Mouse (Mus musculus) MEL (cell line): ENCODE measurements around the gene Ldhb. TPM values are rescaled to one million over a fixed set of nuclear protein-coding genes. Genes with fewer than 3 reads are reported as not detected.

Experiments used
- DNase-seq: peaks from one replicate; pipeline ENCODE4 v3.0.0; 2011; ENCODE audit warnings: low read depth, low spot score
- H3K27ac ChIP-seq: 2 replicates; pipeline ENCODE4 v1.5.1; 2012; ENCODE audit warnings: low read depth, mild to moderate bottlenecking, control low read depth, low read length, moderate library complexity; ENCODE audit not compliant: control insufficient read depth
- H3K27me3 ChIP-seq, 2 experiments: fragments of 150-350 bp in 1 of 2; sonication (generic) in 1 of 2; 2 replicates each; pipeline ENCODE4 v1.6.1; 2012; ENCODE audit warnings: low read length in 2 of 2, mild to moderate bottlenecking in 2 of 2, improper control_type of control experiment in 1 of 2, moderate library complexity in 1 of 2; ENCODE audit not compliant: insufficient read depth in 2 of 2, control insufficient read depth in 1 of 2
- H3K36me3 ChIP-seq, 2 experiments: 2 replicates each; pipeline ENCODE4 v1.6.1; 2012 to 2014; ENCODE audit warnings: low read length in 2 of 2, improper control_type of control experiment in 1 of 2, inconsistent platforms in 1 of 2, mild to moderate bottlenecking in 1 of 2; ENCODE audit not compliant: insufficient read depth in 2 of 2, control insufficient read depth in 1 of 2
- H3K4me1 ChIP-seq, 2 experiments: fragments of 150-350 bp in 1 of 2; sonication (generic) in 1 of 2; 2 replicates each; pipeline ENCODE4 v1.6.1; 2012; ENCODE audit warnings: low read length in 2 of 2, improper control_type of control experiment in 1 of 2, mild to moderate bottlenecking in 1 of 2; ENCODE audit not compliant: insufficient read depth in 2 of 2, control insufficient read depth in 1 of 2
- H3K4me3 ChIP-seq, 2 experiments: fragments of 150-350 bp in 1 of 2; sonication (generic) in 1 of 2; 2 replicates each; pipeline ENCODE4 v1.5.1; 2012; ENCODE audit warnings: low read depth in 2 of 2, low read length in 2 of 2, mild to moderate bottlenecking in 2 of 2, moderate library complexity in 2 of 2, control low read depth in 1 of 2, improper control_type of control experiment in 1 of 2; ENCODE audit not compliant: control insufficient read depth in 1 of 2, insufficient read depth in 1 of 2
- H3K79me2 ChIP-seq: 2 replicates; pipeline ENCODE4 v1.6.1; 2012; ENCODE audit warnings: mild to moderate bottlenecking, low read length, moderate library complexity; ENCODE audit not compliant: control insufficient read depth, poor library complexity, insufficient read depth
- H3K9ac ChIP-seq: 2 replicates; pipeline ENCODE4 v1.6.1; 2012; ENCODE audit warnings: low read depth, mild to moderate bottlenecking, control low read depth, low read length, moderate library complexity; ENCODE audit not compliant: control insufficient read depth, poor library complexity, severe bottlenecking
- H3K9me3 ChIP-seq: fragments of 150-350 bp; sonication (generic); replicated peaks from 2 replicates; pipeline ENCODE4 v1.6.1; 2012; ENCODE audit warnings: mild to moderate bottlenecking, low read length, improper control_type of control experiment, moderate library complexity; ENCODE audit not compliant: insufficient read depth
- BHLHE40 ChIP-seq: IDR thresholded peaks from 2 replicates; pipeline ENCODE4 v1.6.1; 2012; ENCODE audit warnings: low read depth, mild to moderate bottlenecking, inconsistent platforms, low read length, improper control_type of control experiment, borderline replicate concordance
- CHD2 ChIP-seq: IDR thresholded peaks from 2 replicates; pipeline ENCODE4 v1.6.1; 2011; ENCODE audit warnings: low read length, improper control_type of control experiment
- CTCF ChIP-seq, 3 experiments: IDR thresholded peaks in 2 of 3; conservative IDR thresholded peaks in 1 of 3; 2 replicates each; pipeline ENCODE4 v1.5.1; 2011 to 2012; ENCODE audit warnings: low read length in 3 of 3, low read depth in 2 of 3, mild to moderate bottlenecking in 2 of 3, improper control_type of control experiment in 1 of 3, inconsistent platforms in 1 of 3, mixed read lengths in 1 of 3, moderate library complexity in 1 of 3; ENCODE audit not compliant: control insufficient read depth in 1 of 3, insufficient read depth in 1 of 3, poor library complexity in 1 of 3, severe bottlenecking in 1 of 3
- ELF1 ChIP-seq: IDR thresholded peaks from 2 replicates; pipeline ENCODE4 v1.6.1; 2014; ENCODE audit warnings: low read depth, mild to moderate bottlenecking, inconsistent platforms, low read length, improper control_type of control experiment, moderate library complexity
- EP300 ChIP-seq, 2 experiments: IDR thresholded peaks; 2 replicates each; pipeline ENCODE4 v1.6.1; 2011; ENCODE audit warnings: improper control_type of control experiment in 2 of 2, low read length in 2 of 2, low read depth in 1 of 2, mild to moderate bottlenecking in 1 of 2
- GATA1 ChIP-seq: IDR thresholded peaks from 2 replicates; pipeline ENCODE4 v1.6.1; 2011; ENCODE audit warnings: low read depth, low read length, improper control_type of control experiment
- MAZ ChIP-seq: IDR thresholded peaks from 2 replicates; pipeline ENCODE4 v1.6.1; 2012; ENCODE audit warnings: low read depth, mild to moderate bottlenecking, inconsistent platforms, low read length, improper control_type of control experiment
- MEF2A ChIP-seq: IDR thresholded peaks from 2 replicates; pipeline ENCODE4 v1.6.1; 2014; ENCODE audit warnings: low read depth, mild to moderate bottlenecking, inconsistent platforms, low read length, improper control_type of control experiment; ENCODE audit not compliant: poor library complexity, insufficient replicate concordance, severe bottlenecking; ENCODE audit errors: extremely low read depth
- MXI1 ChIP-seq: IDR thresholded peaks from 2 replicates; pipeline ENCODE4 v1.6.1; 2011; ENCODE audit warnings: mild to moderate bottlenecking, low read depth, low read length, improper control_type of control experiment
- NRF1 ChIP-seq: IDR thresholded peaks from 2 replicates; pipeline ENCODE4 v1.6.1; 2014; ENCODE audit warnings: low read depth, mild to moderate bottlenecking, inconsistent platforms, low read length, improper control_type of control experiment, moderate library complexity; ENCODE audit not compliant: poor library complexity, insufficient read depth, severe bottlenecking
- POLR2AphosphoS2 ChIP-seq: IDR thresholded peaks from 2 replicates; pipeline ENCODE4 v1.6.1; 2011; ENCODE audit warnings: low read length, improper control_type of control experiment
- SIN3A ChIP-seq: IDR thresholded peaks from 2 replicates; pipeline ENCODE4 v1.6.1; 2012; ENCODE audit warnings: low read length, improper control_type of control experiment, inconsistent platforms
- SMC3 ChIP-seq: IDR thresholded peaks from 2 replicates; pipeline ENCODE4 v1.6.1; 2011; ENCODE audit warnings: low read depth, low read length, improper control_type of control experiment
- TAL1 ChIP-seq: IDR thresholded peaks from 2 replicates; pipeline ENCODE4 v1.6.1; 2012; ENCODE audit warnings: mild to moderate bottlenecking, inconsistent platforms, low read length, moderate library complexity, mixed read lengths
- TBP ChIP-seq: IDR thresholded peaks from 2 replicates; pipeline ENCODE4 v1.8.0; 2011; ENCODE audit warnings: low read depth, low read length, improper control_type of control experiment
- TCF12 ChIP-seq: IDR thresholded peaks from 2 replicates; pipeline ENCODE4 v1.6.1; 2014; ENCODE audit warnings: low read depth, mild to moderate bottlenecking, inconsistent platforms, low read length, improper control_type of control experiment, moderate library complexity
- USF2 ChIP-seq, 2 experiments: IDR thresholded peaks; 2 replicates each; pipeline ENCODE4 v1.6.1; 2011 to 2012; ENCODE audit warnings: improper control_type of control experiment in 2 of 2, low read length in 2 of 2, borderline replicate concordance in 1 of 2, inconsistent platforms in 1 of 2, low read depth in 1 of 2, mild to moderate bottlenecking in 1 of 2; ENCODE audit not compliant: insufficient read depth in 1 of 2
- ZC3H11A ChIP-seq: IDR thresholded peaks from 2 replicates; pipeline ENCODE4 v1.6.1; 2012; ENCODE audit warnings: low read depth, mild to moderate bottlenecking, inconsistent platforms, low read length, improper control_type of control experiment
- ZKSCAN1 ChIP-seq: IDR thresholded peaks from 2 replicates; pipeline ENCODE4 v1.6.1; 2012; ENCODE audit warnings: low read depth, mild to moderate bottlenecking, inconsistent platforms, low read length, improper control_type of control experiment, moderate library complexity
- ZMIZ1 ChIP-seq: IDR thresholded peaks from 2 replicates; pipeline ENCODE4 v1.6.1; 2012; ENCODE audit warnings: low read depth, mild to moderate bottlenecking, inconsistent platforms, low read length, improper control_type of control experiment, moderate library complexity
- polyA plus RNA-seq, 2 experiments: library from polyadenylated mRNA; stranded (reverse) in 1 of 2; unstranded in 1 of 2; fragments of >175 nt in 1 of 2; fragments of >200 nt in 1 of 2; gene quantifications; 2 replicates each; pipeline versions ENCODE4 v1.2.1 to v1.2.4; 2012; ENCODE audit warnings: low replicate concordance in 2 of 2, low read depth in 1 of 2; ENCODE audit not compliant: insufficient read length in 2 of 2, insufficient read depth in 1 of 2, missing spikeins in 1 of 2
- total RNA-seq: library from RNA; depleted of rRNA; stranded (reverse); fragments of 300-350 nt; gene quantifications from 2 replicates; pipeline ENCODE4 v1.2.3, GENCODE M21; 2012

The Ldhb gene
- total and polyA plus RNA-seq, 3 experiments: not detected

GRCm38 (mm10) chr6:142543648-142544047, 35.9 kb upstream of the Ldhb start:
- no peak overlapping the region for H3K27ac ChIP-seq
- H3K27me3 ChIP-seq: no peaks in the 10 kb centered on the region
- H3K9ac ChIP-seq: no peak overlapping the region
- no peak overlapping the region for H3K4me3 ChIP-seq
- DNase-seq: no peak
- no peaks in the 10 kb centered on the region for H3K79me2 ChIP-seq
- H3K4me1 ChIP-seq: no peaks in the 10 kb centered on the region
- H3K36me3 ChIP-seq: no peaks in the 10 kb centered on the region
- no peaks in the 10 kb centered on the region for H3K9me3 ChIP-seq
- TF ChIP-seq EP300 (IDR thresholded peaks at IDR 0.05; ENCODE audit: low read depth in 1 of 2, low read length in 2 of 2): no peak
- no peak for TF ChIP-seq BHLHE40
- TF ChIP-seq ELF1: no peak
- no peak for TF ChIP-seq CTCF (IDR thresholded peaks at IDR 0.05 in 2 of 3, conservative IDR thresholded peaks at IDR 0.05 in 1 of 3; ENCODE audit: control insufficient read depth in 1 of 3, insufficient read depth in 1 of 3, low read depth in 2 of 3, low read length in 3 of 3, poor library complexity in 1 of 3, severe bottlenecking in 1 of 3)
- no peak for TF ChIP-seq USF2 (IDR thresholded peaks at IDR 0.05; ENCODE audit: borderline replicate concordance in 1 of 2, insufficient read depth in 1 of 2, low read depth in 1 of 2, low read length in 2 of 2)
- no peak for TF ChIP-seq SMC3
- TF ChIP-seq MEF2A: no peak
- TF ChIP-seq MXI1: no peak
- TF ChIP-seq TBP: no peak
- TF ChIP-seq POLR2AphosphoS2: no peak

- Histone ChIP-seq H3K4me1 (no peaks in the 10 kb centered on the region), H3K36me3 (no peaks in the 10 kb centered on the region), H3K79me2 (no peaks in the 10 kb centered on the region), H3K27me3 (no peaks in the 10 kb centered on the region), H3K9me3 (no peaks in the 10 kb centered on the region)
- DNase-seq: no peak
- TF ChIP-seq EP300 (IDR thresholded peaks at IDR 0.05; ENCODE audit: low read depth in 1 of 2, low read length in 2 of 2) (no peak), MAZ (no peak), SIN3A (no peak), ZKSCAN1 (no peak), BHLHE40 (no peak), ZC3H11A (no peak), ZMIZ1 (no peak), GATA1 (no peak), TCF12 (no peak), TAL1 (no peak), CHD2 (no peak), NRF1 (no peak), CTCF (IDR thresholded peaks at IDR 0.05 in 2 of 3, conservative IDR thresholded peaks at IDR 0.05 in 1 of 3; ENCODE audit: control insufficient read depth in 1 of 3, insufficient read depth in 1 of 3, low read depth in 2 of 3, low read length in 3 of 3, poor library complexity in 1 of 3, severe bottlenecking in 1 of 3) (no peak)
- TF ChIP-seq, all 39 proteins: peak for 0
- no peak overlapping the region for H3K4me3 ChIP-seq
- H3K9ac ChIP-seq: no peak overlapping the region
- H3K27ac ChIP-seq: no peak overlapping the region
Observed at GRCm38 (mm10) chr6:142542800-142543175, 35.0 kb upstream of the Ldhb start.
